Mouse (Mus musculus) small intestine, adult 2 months (tissue): ENCODE results near the gene Tecpr2. TPM values are rescaled to one million over a fixed set of nuclear protein-coding genes. Genes with fewer than 3 reads are reported as not detected.

Source experiments
- H3K27ac ChIP-seq: fragments of 200-500 bp; 2 replicates; pipeline ENCODE4 v1.5.1; 2012; ENCODE audit warnings: low read depth, low read length, control low read depth, inconsistent platforms; ENCODE audit not compliant: insufficient read depth
- H3K27me3 ChIP-seq: fragments of 200-500 bp; 2 replicates; pipeline ENCODE4 v1.6.1; 2012; ENCODE audit warnings: mild to moderate bottlenecking, moderate library complexity, low read length, inconsistent platforms; ENCODE audit not compliant: control insufficient read depth, insufficient read depth
- H3K36me3 ChIP-seq: fragments of 200-500 bp; 2 replicates; pipeline ENCODE4 v1.6.1; 2012; ENCODE audit warnings: mild to moderate bottlenecking, low read length, control low read depth, inconsistent platforms; ENCODE audit not compliant: control insufficient read depth, insufficient read depth
- H3K4me1 ChIP-seq: fragments of 200-500 bp; 2 replicates; pipeline ENCODE4 v1.6.1; 2012; ENCODE audit warnings: low read length, inconsistent platforms, mixed read lengths; ENCODE audit not compliant: control insufficient read depth, insufficient read depth, insufficient read length
- H3K4me3 ChIP-seq: fragments of 200-500 bp; 2 replicates; pipeline ENCODE4 v1.5.1; 2012; ENCODE audit warnings: low read depth, mild to moderate bottlenecking, control low read depth, inconsistent platforms, low read length, moderate library complexity
- CTCF ChIP-seq: fragments of 200-500 bp; IDR thresholded peaks from 2 replicates; pipeline ENCODE4 v1.5.1; 2012; ENCODE audit warnings: low read depth, mild to moderate bottlenecking, control low read depth, inconsistent platforms, low read length, moderate library complexity, mixed read lengths; ENCODE audit not compliant: insufficient replicate concordance, insufficient read length; ENCODE audit errors: extremely low read depth
- POLR2A ChIP-seq: fragments of 200-500 bp; IDR thresholded peaks from 2 replicates; pipeline ENCODE4 v1.6.1; 2012; ENCODE audit warnings: low read depth, mild to moderate bottlenecking, control low read depth, inconsistent platforms, low read length, moderate library complexity
- whole genome bisulfite sequencing: fragments of 180-500 bp; shearing (Covaris S2); methylation state at CpG from one replicate; pipeline ENCODE4 v1.1.7; 2018; 5-methylcytosine and 5-hydroxymethylcytosine counted together
- polyA plus RNA-seq: library from polyadenylated mRNA; depleted of rRNA; stranded (reverse); fragments of >200 nt; gene quantifications from 2 replicates; pipeline ENCODE4 v1.2.3, GENCODE M21; 2012

Gene Tecpr2
- polyA plus RNA-seq, 1 experiment = 2.2 TPM

DNA sequence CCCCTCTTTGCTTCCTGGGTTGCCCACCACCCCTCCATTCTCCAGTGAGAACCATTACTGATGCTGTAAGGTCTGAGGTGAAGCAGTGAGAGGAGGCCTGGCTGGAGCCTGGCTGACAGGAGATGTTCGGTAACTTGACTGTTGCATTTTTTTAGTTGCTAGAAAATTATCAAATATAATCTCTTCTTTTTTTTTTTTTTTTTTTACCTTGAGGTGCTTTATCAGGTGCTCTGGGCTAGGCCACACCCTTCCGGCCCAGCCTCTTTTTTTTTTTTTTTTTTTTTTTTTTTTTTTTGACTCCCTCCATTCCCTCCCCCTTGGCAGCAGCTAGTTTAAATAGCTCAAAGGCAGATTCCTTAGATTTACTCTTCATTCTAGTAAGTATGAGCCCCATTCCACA is 64.8 kb downstream of the Tecpr2 start:
- H3K36me3 ChIP-seq = peaks cover 9% of the 10 kb centered on the region
- 40% methylated on average over 2 of the region's 2 CpGs for WGBS
- H3K4me1 ChIP-seq = peaks cover 8% of the 10 kb centered on the region; the same call in 1 of the 2 replicates
- H3K4me3 ChIP-seq = no peak overlapping the region
- 0 out of 2 replicates have a peak overlapping the region, but pooled peaks have one; percentile 6 for H3K27ac ChIP-seq
- TF ChIP-seq POLR2A = no peak
- no peak for TF ChIP-seq CTCF
- H3K27me3 ChIP-seq = no peaks in the 10 kb centered on the region

GRCm38 (mm10) chr12:110954351-110954991 is 65.4 kb downstream of the Tecpr2 start:
- WGBS = 52% methylated on average over 4 of the region's 4 CpGs
- H3K27me3 ChIP-seq = no peaks in the 10 kb centered on the region
- no peak overlapping the region for H3K27ac ChIP-seq
- no peak overlapping the region for H3K4me3 ChIP-seq
- TF ChIP-seq CTCF = no peak
- TF ChIP-seq POLR2A = no peak
- peaks cover 7% of the 10 kb centered on the region for H3K36me3 ChIP-seq
- peaks cover 8% of the 10 kb centered on the region; the same call in 1 of the 2 replicates for H3K4me1 ChIP-seq

DNA sequence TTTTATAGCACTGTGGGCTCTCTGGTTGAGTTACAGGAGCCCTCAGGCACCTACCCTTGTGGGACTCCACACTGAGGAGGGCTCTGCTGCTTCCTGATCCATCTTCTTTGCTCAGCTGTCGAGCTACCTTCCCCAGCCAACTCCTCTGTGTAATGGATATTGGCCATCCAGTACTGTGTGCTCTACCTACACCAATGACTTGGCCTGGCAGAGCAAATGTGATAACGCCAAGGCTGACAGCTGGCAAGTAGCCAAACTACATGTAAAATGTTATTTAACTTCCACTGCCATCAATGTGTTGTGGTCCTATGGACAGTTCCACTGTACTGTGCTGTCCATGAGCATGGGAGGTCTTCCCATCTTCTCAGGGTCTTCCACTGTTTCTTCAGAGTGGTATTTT is 72.9 kb downstream of the Tecpr2 start:
- Histone ChIP-seq H3K27ac (no peak overlapping the region), H3K36me3 (no peaks in the 10 kb centered on the region), H3K27me3 (no peaks in the 10 kb centered on the region), H3K4me3 (no peak overlapping the region), H3K4me1 (no peaks in the 10 kb centered on the region; the same call in 1 of the 2 replicates)
- 24% methylated on average over 2 of the region's 2 CpGs for WGBS
- TF ChIP-seq CTCF (no peak), POLR2A (no peak)

- no peak overlapping the region for H3K27ac ChIP-seq
- WGBS = 45% methylated on average over 3 of the region's 3 CpGs
- H3K4me3 ChIP-seq = no peak overlapping the region
Measured at GRCm38 (mm10) chr12:110965500-110965899, 76.4 kb downstream of the Tecpr2 start.

GRCm38 (mm10) chr12:110966079-110966478 is 77.0 kb downstream of the Tecpr2 start:
- Histone ChIP-seq H3K36me3 (peaks cover 7% of the 10 kb centered on the region; the same call in 1 of the 2 replicates), H3K4me3 (no peak overlapping the region), H3K4me1 (peaks cover 5% of the 10 kb centered on the region; the same call in 1 of the 2 replicates), H3K27ac (no peak overlapping the region), H3K27me3 (no peaks in the 10 kb centered on the region)
- 88% methylated on average over 4 of the region's 4 CpGs for WGBS
- TF ChIP-seq CTCF = no peak
- TF ChIP-seq POLR2A = no peak

More at GRCm38 (mm10) chr12:110965500-110965899, 76.4 kb downstream of the Tecpr2 start:
- H3K36me3 ChIP-seq = peaks cover 5% of the 10 kb centered on the region; the same call in 1 of the 2 replicates
- no peaks in the 10 kb centered on the region for H3K27me3 ChIP-seq
- no peak for TF ChIP-seq POLR2A
- no peak for TF ChIP-seq CTCF
- H3K4me1 ChIP-seq = peaks cover 5% of the 10 kb centered on the region; the same call in 1 of the 2 replicates

- Histone ChIP-seq H3K27ac (peak overlapping the region; percentile 33; the same call in 1 of the 2 replicates), H3K27me3 (no peaks in the 10 kb centered on the region), H3K4me3 (no peak overlapping the region), H3K4me1 (peaks cover 5% of the 10 kb centered on the region; the same call in 1 of the 2 replicates), H3K36me3 (peaks cover 10% of the 10 kb centered on the region)
- 61% methylated on average over 2 of the region's 2 CpGs for WGBS
- TF ChIP-seq POLR2A = no peak
- TF ChIP-seq CTCF = no peak
Measured at GRCm38 (mm10) chr12:110967146-110967545, 78.1 kb downstream of the Tecpr2 start.

DNA sequence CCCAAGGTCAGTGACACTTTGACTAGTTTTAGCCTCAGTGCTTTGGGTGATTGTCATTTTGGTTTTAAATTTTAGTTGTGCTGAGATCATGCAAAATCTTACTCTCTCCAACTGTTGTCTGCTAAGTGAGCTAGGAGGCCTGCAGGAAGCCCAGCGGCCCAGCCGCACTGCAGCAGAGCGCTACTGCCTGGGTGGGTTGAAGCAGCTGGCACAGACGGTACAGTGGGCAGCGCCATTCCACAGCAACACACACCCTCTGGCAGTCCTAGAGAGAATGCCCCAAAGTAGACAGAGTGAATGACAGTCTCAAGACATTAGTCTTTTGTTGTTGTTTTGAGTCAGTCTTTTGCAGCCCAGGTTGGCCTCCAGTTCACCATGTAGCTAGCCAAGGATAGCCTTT is 81.3 kb downstream of the Tecpr2 start:
- Histone ChIP-seq H3K27me3 (no peaks in the 10 kb centered on the region), H3K4me3 (no peak overlapping the region), H3K4me1 (peaks cover 8% of the 10 kb centered on the region; the same call in 1 of the 2 replicates), H3K27ac (no peak overlapping the region), H3K36me3 (peaks cover 19% of the 10 kb centered on the region)
- TF ChIP-seq CTCF = no peak
- TF ChIP-seq POLR2A = no peak
- WGBS = 95% methylated on average over 5 of the region's 5 CpGs
